Mouse (Mus musculus) liver, embryonic 11.5 days (tissue): ENCODE measurements at regions not wholly inside any gene's neighbourhood (a gene's known extent, or its start where the extent isn't known, plus 50 kb on each side); places are given as distances from the start of the nearest gene placed in this dataset.

Experiments
- ATAC-seq: fragments of 200-750 bp; cut with Nextera tagmentation; replicated peaks from 2 replicates; pipeline ENCODE4 v1.8.0; 2017; ENCODE audit warnings: moderate number of reproducible peaks, mild to moderate bottlenecking, moderate TSS enrichment, moderate library complexity; ENCODE audit not compliant: low FRiP score
- DNase-seq: peaks from one replicate; pipeline ENCODE4 v3.0.0-alpha.2; 2017; ENCODE audit warnings: low spot score
- H3K27ac ChIP-seq: fragments of 300-500 bp; sonication (generic); 2 replicates; pipeline ENCODE4 v1.5.1; 2014; ENCODE audit warnings: mild to moderate bottlenecking, low read depth, low read length, control low read depth
- H3K27me3 ChIP-seq: fragments of 300-500 bp; sonication (generic); replicated peaks from 2 replicates; pipeline ENCODE4 v1.6.1; 2014; ENCODE audit warnings: low read length, mixed read lengths; ENCODE audit not compliant: control insufficient read depth, insufficient read depth
- H3K36me3 ChIP-seq: fragments of 300-500 bp; sonication (generic); 2 replicates; pipeline ENCODE4 v1.6.1; 2014; ENCODE audit warnings: mild to moderate bottlenecking, low read length, moderate library complexity, mixed read lengths; ENCODE audit not compliant: control insufficient read depth, insufficient read depth
- H3K4me1 ChIP-seq: fragments of 300-500 bp; sonication (generic); replicated peaks from 2 replicates; pipeline ENCODE4 v1.6.1; 2014; ENCODE audit warnings: low read length, mixed read lengths; ENCODE audit not compliant: control insufficient read depth, insufficient read depth
- H3K4me2 ChIP-seq: fragments of 300-500 bp; sonication (generic); 2 replicates; pipeline ENCODE4 v1.6.1; 2014; ENCODE audit warnings: mild to moderate bottlenecking, control low read depth, moderate library complexity
- H3K4me3 ChIP-seq: fragments of 300-500 bp; sonication (generic); 2 replicates; pipeline ENCODE4 v1.5.1; 2014; ENCODE audit warnings: low read depth, low read length, control low read depth
- H3K9ac ChIP-seq: fragments of 300-500 bp; sonication (generic); 2 replicates; pipeline ENCODE4 v1.6.1; 2014; ENCODE audit warnings: low read depth, low read length, control low read depth
- H3K9me3 ChIP-seq: fragments of 300-500 bp; sonication (generic); 2 replicates; pipeline ENCODE4 v1.6.1; 2016; ENCODE audit warnings: low read length, inconsistent platforms, mixed read lengths; ENCODE audit not compliant: control insufficient read depth
- WGBS: fragments of 180-500 bp; shearing (Covaris S2); extraction: QIAGEN DNeasy Blood & Tissue Kit; methylation state at CpG from one replicate; pipeline ENCODE4 v1.1.7; 2014; 5-methylcytosine and 5-hydroxymethylcytosine counted together

GRCm38 (mm10) chr16:93368824-93369765 lies 234.8 kb downstream of the Setd4 start:
- H3K4me3 ChIP-seq: no peak overlapping the region
- no peak for DNase-seq

GRCm38 (mm10) chr16:93367995-93368394 lies 235.9 kb downstream of the Setd4 start:
- H3K27ac ChIP-seq: no peak overlapping the region
- no peaks in the 10 kb centered on the region for H3K9me3 ChIP-seq
- DNase-seq (no peak), ATAC-seq (no peak)
- WGBS: 77% methylated on average over 6 of the region's 6 CpGs
- no peaks in the 10 kb centered on the region for H3K27me3 ChIP-seq
- no peak overlapping the region for H3K4me2 ChIP-seq
- H3K36me3 ChIP-seq: no peaks in the 10 kb centered on the region
- H3K4me1 ChIP-seq: peaks cover 6% of the 10 kb centered on the region; the same call in 1 of the 2 replicates
- H3K4me3 ChIP-seq: no peak overlapping the region
- no peak overlapping the region for H3K9ac ChIP-seq

More at GRCm38 (mm10) chr16:93368824-93369765, 234.8 kb downstream of the Setd4 start:
- no peak overlapping the region for H3K27ac ChIP-seq
- no peak overlapping the region for H3K4me2 ChIP-seq
- whole genome bisulfite sequencing: 70% methylated on average over 21 of the region's 21 CpGs
- peaks cover 6% of the 10 kb centered on the region; the same call in 1 of the 2 replicates for H3K4me1 ChIP-seq
- H3K9me3 ChIP-seq: no peaks in the 10 kb centered on the region
- no peak for ATAC-seq
- no peak overlapping the region for H3K9ac ChIP-seq
- H3K27me3 ChIP-seq: no peaks in the 10 kb centered on the region
- H3K36me3 ChIP-seq: no peaks in the 10 kb centered on the region

- Histone ChIP-seq H3K27me3 (no peaks in the 10 kb centered on the region), H3K27ac (no peak overlapping the region), H3K9ac (no peak overlapping the region), H3K4me1 (peaks cover 6% of the 10 kb centered on the region; the same call in 1 of the 2 replicates), H3K4me3 (no peak overlapping the region), H3K9me3 (no peaks in the 10 kb centered on the region), H3K36me3 (no peaks in the 10 kb centered on the region), H3K4me2 (no peak overlapping the region)
- WGBS: 93% methylated on average over 8 of the region's 8 CpGs
- DNase-seq (no peak), ATAC-seq (no peak)
Observed at GRCm38 (mm10) chr16:93367246-93367805, 236.5 kb downstream of the Setd4 start.

GRCm38 (mm10) chr16:93366383-93366941 lies 237.4 kb downstream of the Setd4 start:
- Histone ChIP-seq H3K36me3 (no peaks in the 10 kb centered on the region), H3K9me3 (no peaks in the 10 kb centered on the region), H3K4me3 (no peak overlapping the region), H3K4me2 (no peak overlapping the region), H3K9ac (no peak overlapping the region), H3K27ac (no peak overlapping the region), H3K4me1 (peaks cover 6% of the 10 kb centered on the region; the same call in 1 of the 2 replicates), H3K27me3 (no peaks in the 10 kb centered on the region)
- WGBS: 44% methylated on average over 5 of the region's 5 CpGs
- DNase-seq (no peak), ATAC-seq (peak; percentile 85)

GRCm38 (mm10) chr16:93365236-93365951 lies 238.5 kb downstream of the Setd4 start:
- peak; percentile 85 for ATAC-seq
- no peaks in the 10 kb centered on the region for H3K36me3 ChIP-seq
- DNase-seq: no peak
- no peaks in the 10 kb centered on the region for H3K27me3 ChIP-seq
- H3K4me2 ChIP-seq: peak overlapping the region; percentile 24
- H3K9me3 ChIP-seq: no peaks in the 10 kb centered on the region
- WGBS: 39% methylated on average over 3 of the region's 3 CpGs
- H3K4me1 ChIP-seq: peaks cover 6% of the 10 kb centered on the region; the same call in 1 of the 2 replicates
- no peak overlapping the region for H3K4me3 ChIP-seq
- 0 out of 2 replicates have a peak overlapping the region, but pooled peaks have one; percentile 27 for H3K27ac ChIP-seq
- H3K9ac ChIP-seq: peak overlapping the region; percentile 15; the same call in 1 of the 2 replicates

GRCm38 (mm10) chr16:93359772-93360171 lies 244.1 kb downstream of the Setd4 start:
- WGBS: 85% methylated on average over 8 of the region's 8 CpGs
- no peak overlapping the region for H3K9ac ChIP-seq
- no peaks in the 10 kb centered on the region for H3K9me3 ChIP-seq
- H3K4me2 ChIP-seq: no peak overlapping the region
- no peak for DNase-seq
- ATAC-seq: no peak
- H3K27ac ChIP-seq: no peak overlapping the region
- H3K4me3 ChIP-seq: no peak overlapping the region
- H3K36me3 ChIP-seq: no peaks in the 10 kb centered on the region
- H3K27me3 ChIP-seq: no peaks in the 10 kb centered on the region; the same call in 1 of the 2 replicates
- no peaks in the 10 kb centered on the region for H3K4me1 ChIP-seq

- 79% methylated on average over 6 of the region's 6 CpGs for whole genome bisulfite sequencing
Observed at GRCm38 (mm10) chr16:93358613-93359012, 245.2 kb downstream of the Setd4 start.

GRCm38 (mm10) chr16:93358166-93358565 lies 245.7 kb downstream of the Setd4 start:
- ATAC-seq: peak; percentile 41; the same call in 1 of the 2 replicates
- Histone ChIP-seq H3K4me1 (no peaks in the 10 kb centered on the region), H3K9ac (no peak overlapping the region), H3K4me3 (no peak overlapping the region), H3K9me3 (no peaks in the 10 kb centered on the region), H3K4me2 (no peak overlapping the region), H3K27me3 (no peaks in the 10 kb centered on the region; the same call in 1 of the 2 replicates), H3K36me3 (no peaks in the 10 kb centered on the region), H3K27ac (no peak overlapping the region)
- 72% methylated on average over 4 of the region's 4 CpGs for WGBS
- DNase-seq: no peak

More at GRCm38 (mm10) chr16:93358613-93359012, 245.2 kb downstream of the Setd4 start:
- no peak overlapping the region for H3K27ac ChIP-seq
- DNase-seq: no peak
- no peak overlapping the region for H3K9ac ChIP-seq
- no peaks in the 10 kb centered on the region for H3K9me3 ChIP-seq
- H3K4me1 ChIP-seq: no peaks in the 10 kb centered on the region
- ATAC-seq: peak; percentile 69
- H3K36me3 ChIP-seq: no peaks in the 10 kb centered on the region
- no peak overlapping the region for H3K4me2 ChIP-seq
- H3K27me3 ChIP-seq: no peaks in the 10 kb centered on the region; the same call in 1 of the 2 replicates
- no peak overlapping the region for H3K4me3 ChIP-seq
